Mouse (Mus musculus) gastrocnemius, postnatal 25 days (tissue): ENCODE data around the gene 5031439G07Rik. TPM values are rescaled to one million over a fixed set of nuclear protein-coding genes. Genes with fewer than 3 reads are reported as not detected.
"Not testable (repeated sequence)": the region's sequence is repeated elsewhere in the genome, so short reads cannot be mapped to it uniquely, and the experiment has no call there.

Source experiments
- DNase-seq: peaks from one replicate; pipeline ENCODE4 v3.0.0; 2022
- long read RNA-seq, 2 experiments: library from polyadenylated mRNA; stranded (forward); transcript quantifications; one replicate each; pipeline ENCODE4 v2.0.0; 2021
- total RNA-seq, 2 experiments: library from RNA; stranded (reverse); gene quantifications; 1 replicate in 1 of 2; 2 replicates in 1 of 2; pipeline ENCODE4 v1.2.3; 2021

The 5031439G07Rik gene
- 10 to 100 TPM; 38.9 to 56.7 TPM for total RNA-seq
- long read RNA-seq, experiment 1, full-length matches to known transcripts, result 10 of 36 reads
- long read RNA-seq, experiment 1, partial matches to known transcripts, result 3 of 36 reads
- long read RNA-seq, experiment 1, other reads (novel, unspliced or antisense), result 23 of 36 reads
- long read RNA-seq, experiment 2, full-length matches to known transcripts, result 34 of 51 reads
- long read RNA-seq, experiment 2, partial matches to known transcripts, result 5 of 51 reads
- long read RNA-seq, experiment 2, other reads (novel, unspliced or antisense), result 12 of 51 reads

- DNase-seq, result peak; percentile 94
Measured at GRCm38 (mm10) chr15:84987874-84988825, at the start of gene 5031439G07Rik. Gene 5031439G07Rik (minus strand): TSS chr15:84988551.

- no peak for DNase-seq
Measured at GRCm38 (mm10) chr15:85037343-85037690, 49.0 kb upstream of the 5031439G07Rik start.

GRCm38 (mm10) chr15:85036566-85037342 lies 48.4 kb upstream of the 5031439G07Rik start:
- peak; percentile 97 for DNase-seq

GRCm38 (mm10) chr15:85033916-85034315 lies 45.6 kb upstream of the 5031439G07Rik start:
- not testable (repeated sequence) for DNase-seq

- DNase-seq, result no peak
Measured at GRCm38 (mm10) chr15:85031866-85032265, 43.5 kb upstream of the 5031439G07Rik start.

- DNase-seq, result not testable (repeated sequence)
Measured at GRCm38 (mm10) chr15:85030643-85031042, 42.3 kb upstream of the 5031439G07Rik start.

GRCm38 (mm10) chr15:85028648-85029047 lies 40.3 kb upstream of the 5031439G07Rik start, which contains the start of gene Fam118a:
Gene Fam118a (plus strand): TSS chr15:85028948.
- DNase-seq, result not testable (repeated sequence)

GRCm38 (mm10) chr15:85027740-85028139 lies 39.4 kb upstream of the 5031439G07Rik start:
- no peak for DNase-seq

GRCm38 (mm10) chr15:85026197-85026596 lies 37.8 kb upstream of the 5031439G07Rik start:
- DNase-seq, result no peak

GRCm38 (mm10) chr15:85022211-85022610 lies 33.9 kb upstream of the 5031439G07Rik start:
- peak; percentile 46 for DNase-seq

- DNase-seq, result no peak
Measured at GRCm38 (mm10) chr15:85016951-85017664, 28.8 kb upstream of the 5031439G07Rik start, which contains the start of gene Upk3a. Gene Upk3a (plus strand): TSS chr15:85017141.

GRCm38 (mm10) chr15:85015771-85016170 lies 27.4 kb upstream of the 5031439G07Rik start:
- no peak for DNase-seq

- DNase-seq, result no peak
Measured at GRCm38 (mm10) chr15:85012662-85013054, 24.3 kb upstream of the 5031439G07Rik start.

GRCm38 (mm10) chr15:85011895-85012661 lies 23.7 kb upstream of the 5031439G07Rik start:
- DNase-seq, result no peak

GRCm38 (mm10) chr15:85009666-85010065 lies 21.3 kb upstream of the 5031439G07Rik start:
- no peak for DNase-seq

- peak; percentile 62 for DNase-seq
Measured at GRCm38 (mm10) chr15:85000984-85001982, 12.9 kb upstream of the 5031439G07Rik start.

- no peak for DNase-seq
Measured at GRCm38 (mm10) chr15:84999911-85000310, 11.6 kb upstream of the 5031439G07Rik start.

- DNase-seq, result no peak
Measured at GRCm38 (mm10) chr15:84997768-84998454, 9.6 kb upstream of the 5031439G07Rik start.

GRCm38 (mm10) chr15:84995967-84996366 lies 7.6 kb upstream of the 5031439G07Rik start:
- peak; percentile 55 for DNase-seq
